ENCODE assay signal across 8 mouse cellular contexts in genomic region chr17:46202421-46203071, GRCm38 (mm10). TPM values are rescaled to one million over a fixed set of nuclear protein-coding genes. Genes with fewer than 3 reads are reported as not detected.
A peak's percentile ranks its signal among the peaks of the same experiment; 100 is the strongest.
DNase-seq lines count a peak whose midpoint lies in the region; ATAC-seq lines count a peak whose summit lies in the region.

TSS of gene Polh (minus strand) at chr17:46202645.
TSS of gene Xpo5 (plus strand) at chr17:46202782.

- H3K4me2 ChIP-seq in forebrain, embryonic 11.5 days (ENCODE audit: low read depth, low read length, severe bottlenecking) = peak within 1 kb of the TSS; percentile 89
- H3K4me2 ChIP-seq in heart, embryonic 16.5 days (ENCODE audit: low read depth, low read length) = peak within 1 kb of the TSS; percentile 92
- H3K4me2 ChIP-seq in liver, embryonic 15.5 days = peak within 1 kb of the TSS; percentile 84
- peak within 1 kb of the TSS; percentile 86 for H3K4me2 ChIP-seq in neural tube, embryonic 12.5 days (replicated peaks)

- H3K27ac ChIP-seq in forebrain, embryonic 11.5 days (ENCODE audit: low read depth, low read length) = peak within 1 kb of the TSS; percentile 79
- H3K27ac ChIP-seq in heart, embryonic 16.5 days (ENCODE audit: low read length) = peak within 1 kb of the TSS; percentile 91
- peak within 1 kb of the TSS; percentile 98 for H3K27ac ChIP-seq in liver, embryonic 15.5 days (replicated peaks)
- H3K27ac ChIP-seq in neural tube, embryonic 12.5 days = peak within 1 kb of the TSS; percentile 50; the same call in 1 of the 2 replicates

- H3K9me3 ChIP-seq in forebrain, embryonic 11.5 days (ENCODE audit: control insufficient read depth, low read length) = no peaks in the 10 kb centered on the region
- no peaks in the 10 kb centered on the region for H3K9me3 ChIP-seq in heart, embryonic 16.5 days (replicated peaks; ENCODE audit: control insufficient read depth, low read length)
- no peaks in the 10 kb centered on the region for H3K9me3 ChIP-seq in liver, embryonic 15.5 days (replicated peaks)
- H3K9me3 ChIP-seq in neural tube, embryonic 12.5 days = no peaks in the 10 kb centered on the region

- peaks cover 3% of the 10 kb centered on the region for H3K36me3 ChIP-seq in forebrain, embryonic 11.5 days (ENCODE audit: control insufficient read depth, insufficient read depth, low read length)
- peaks cover 36% of the 10 kb centered on the region for H3K36me3 ChIP-seq in heart, embryonic 16.5 days (ENCODE audit: control insufficient read depth, insufficient read depth)
- H3K36me3 ChIP-seq in liver, embryonic 15.5 days (replicated peaks) = peaks cover 59% of the 10 kb centered on the region
- peaks cover 30% of the 10 kb centered on the region for H3K36me3 ChIP-seq in neural tube, embryonic 12.5 days

- H3K4me1 ChIP-seq in forebrain, embryonic 11.5 days (replicated peaks; ENCODE audit: control insufficient read depth, insufficient read depth, low read length) = peaks cover 4% of the 10 kb centered on the region
- peaks cover 30% of the 10 kb centered on the region for H3K4me1 ChIP-seq in heart, embryonic 16.5 days (ENCODE audit: control insufficient read depth, insufficient read depth, low read length)
- peaks cover 42% of the 10 kb centered on the region for H3K4me1 ChIP-seq in liver, embryonic 15.5 days (replicated peaks)
- H3K4me1 ChIP-seq in neural tube, embryonic 12.5 days = peaks cover 22% of the 10 kb centered on the region

- WGBS in forebrain, embryonic 11.5 days = under 1% methylated on average over 66 of the region's 66 CpGs
- WGBS in heart, embryonic 16.5 days = under 1% methylated on average over 66 of the region's 66 CpGs
- WGBS in liver, embryonic 15.5 days (ENCODE audit: insufficient replicate concordance) = under 1% methylated on average over 66 of the region's 66 CpGs
- under 1% methylated on average over 58 of the region's 66 CpGs for WGBS in neural tube, embryonic 12.5 days

- peak within 1 kb of the TSS; percentile 94 for H3K9ac ChIP-seq in forebrain, embryonic 11.5 days (ENCODE audit: low read length)
- H3K9ac ChIP-seq in heart, embryonic 16.5 days (ENCODE audit: low read length) = peak within 1 kb of the TSS; percentile 93
- peak within 1 kb of the TSS; percentile 86 for H3K9ac ChIP-seq in liver, embryonic 15.5 days
- H3K9ac ChIP-seq in neural tube, embryonic 12.5 days = peak within 1 kb of the TSS; percentile 71

- H3K4me3 ChIP-seq in forebrain, embryonic 11.5 days (ENCODE audit: low read depth, low read length) = peak within 1 kb of the TSS; percentile 96
- H3K4me3 ChIP-seq in heart, embryonic 16.5 days (ENCODE audit: low read length) = peak within 1 kb of the TSS; percentile 95
- H3K4me3 ChIP-seq in liver, embryonic 15.5 days (replicated peaks) = peak within 1 kb of the TSS; percentile 88
- H3K4me3 ChIP-seq in neural tube, embryonic 12.5 days = peak within 1 kb of the TSS; percentile 75

- H3K27me3 ChIP-seq in forebrain, embryonic 11.5 days (ENCODE audit: control insufficient read depth, insufficient read depth, low read length) = no peaks in the 10 kb centered on the region
- H3K27me3 ChIP-seq in heart, embryonic 16.5 days (ENCODE audit: control insufficient read depth, insufficient read depth, low read length) = no peaks in the 10 kb centered on the region
- H3K27me3 ChIP-seq in liver, embryonic 15.5 days = no peaks in the 10 kb centered on the region
- H3K27me3 ChIP-seq in neural tube, embryonic 12.5 days (replicated peaks) = no peaks in the 10 kb centered on the region

- DNase-seq in CD8-positive naive resting alpha-beta T cell, adult 2 months (ENCODE audit: low read depth in 2 of 2, low spot score in 2 of 2) = peak; percentile 91
- DNase-seq in c-Kit-positive CD71-negative TER-119-negative erythroid progenitor cells, embryonic 14.5 days (ENCODE audit: low read depth) = peak; percentile 84
- peak; percentile 96 for DNase-seq in forebrain, embryonic 11.5 days (ENCODE audit: low spot score)
- peak; percentile 91 to 96 for DNase-seq in kidney, postnatal 36 days
- peak; percentile 84 for DNase-seq in telencephalon, adult 2 months (ENCODE audit: low read depth, low spot score)

- peak; percentile 95 for ATAC-seq in forebrain, embryonic 11.5 days (replicated peaks; ENCODE audit: low FRiP score)
- ATAC-seq in heart, embryonic 16.5 days (replicated peaks; ENCODE audit: extremely low read depth, insufficient read depth, low FRiP score) = peak; percentile 94
- ATAC-seq in liver, embryonic 15.5 days (ENCODE audit: insufficient read depth) = peak; percentile 98
- peak; percentile 95 for ATAC-seq in neural tube, embryonic 12.5 days (ENCODE audit: low FRiP score, low read depth)

RNA-seq across cellular contexts. Expression of gene Polh, which starts in this region (rescaled TPM):
- 14.0 and 14.3 TPM in 2 replicates for polyA plus RNA-seq in forebrain, embryonic 11.5 days (2014; fragmentation: Nextera tagmentation; extraction: Ambion mirVana)
- 11.7 and 13.4 TPM in 2 replicates for polyA plus RNA-seq in heart, embryonic 16.5 days (2015; fragmentation: Nextera tagmentation; extraction: Ambion mirVana)
- 15.8 and 17.1 TPM in 2 replicates for polyA plus RNA-seq in liver, embryonic 15.5 days (2015; fragmentation: Nextera tagmentation; extraction: Ambion mirVana)
- 8.7 and 9.7 TPM in 2 replicates for polyA plus RNA-seq in neural tube, embryonic 12.5 days (2016; fragmentation: Nextera tagmentation; extraction: Ambion mirVana)

RNA-seq across cellular contexts. Expression of gene Xpo5, which starts in this region (rescaled TPM):
- polyA plus RNA-seq in forebrain, embryonic 11.5 days (2014; fragmentation: Nextera tagmentation; extraction: Ambion mirVana) = 76.7 and 79.7 TPM in 2 replicates
- polyA plus RNA-seq in heart, embryonic 16.5 days (2015; fragmentation: Nextera tagmentation; extraction: Ambion mirVana) = 20.5 and 20.6 TPM in 2 replicates
- 14.4 and 15.2 TPM in 2 replicates for polyA plus RNA-seq in liver, embryonic 15.5 days (2015; fragmentation: Nextera tagmentation; extraction: Ambion mirVana)
- 51.6 and 52.8 TPM in 2 replicates for polyA plus RNA-seq in neural tube, embryonic 12.5 days (2016; fragmentation: Nextera tagmentation; extraction: Ambion mirVana)

Comparison
In these comparisons a context has a peak if more than half of its experiments do, and no peak if none do; other contexts are left out.
1. Peak in every context shown above with its lines: DNase-seq, ATAC-seq, H3K4me3 ChIP-seq and H3K27ac ChIP-seq.